Mouse (Mus musculus) heart, embryonic 10.5 days (tissue): Measurements from ENCODE around the gene Lmo7. TPM values are rescaled to one million over a fixed set of nuclear protein-coding genes. Genes with fewer than 3 reads are reported as not detected.

ENCODE experiments used
- DNase-seq: peaks from one replicate; pipeline ENCODE4 v3.0.0-alpha.2; 2017; ENCODE audit warnings: low spot score
- H3K27ac ChIP-seq: fragments of 300-500 bp; sonication (generic); 2 replicates; pipeline ENCODE4 v1.5.1; 2016; ENCODE audit warnings: mild to moderate bottlenecking
- H3K27me3 ChIP-seq: fragments of 300-500 bp; sonication (generic); 2 replicates; pipeline ENCODE4 v1.6.1; 2016; ENCODE audit warnings: mild to moderate bottlenecking; ENCODE audit not compliant: poor library complexity, insufficient read depth, severe bottlenecking
- H3K36me3 ChIP-seq: fragments of 300-500 bp; sonication (generic); 2 replicates; pipeline ENCODE4 v1.6.1; 2016; ENCODE audit warnings: mild to moderate bottlenecking, moderate library complexity
- H3K4me1 ChIP-seq: fragments of 300-500 bp; sonication (generic); 2 replicates; pipeline ENCODE4 v1.6.1; 2016; ENCODE audit warnings: mild to moderate bottlenecking
- H3K4me3 ChIP-seq: fragments of 300-500 bp; sonication (generic); 2 replicates; pipeline ENCODE4 v1.5.1; 2016; ENCODE audit warnings: mild to moderate bottlenecking, moderate library complexity
- H3K9me3 ChIP-seq: fragments of 300-500 bp; sonication (generic); 2 replicates; pipeline ENCODE4 v1.6.1; 2016; ENCODE audit warnings: mild to moderate bottlenecking, moderate library complexity
- WGBS: fragments of 180-500 bp; shearing (Covaris S2); methylation state at CpG from one replicate; pipeline ENCODE4 v1.1.7; 2016; 5-methylcytosine and 5-hydroxymethylcytosine counted together
- polyA plus RNA-seq: library from polyadenylated mRNA; unstranded; fragments of >200 nt; fragmentation: Nextera tagmentation; extraction: Ambion mirVana; gene quantifications from 2 replicates; pipeline ENCODE4 v1.2.1, GENCODE M21; 2016

The Lmo7 gene
- polyA plus RNA-seq, 1 experiment from 2014 or later, result 79.4 TPM

DNA sequence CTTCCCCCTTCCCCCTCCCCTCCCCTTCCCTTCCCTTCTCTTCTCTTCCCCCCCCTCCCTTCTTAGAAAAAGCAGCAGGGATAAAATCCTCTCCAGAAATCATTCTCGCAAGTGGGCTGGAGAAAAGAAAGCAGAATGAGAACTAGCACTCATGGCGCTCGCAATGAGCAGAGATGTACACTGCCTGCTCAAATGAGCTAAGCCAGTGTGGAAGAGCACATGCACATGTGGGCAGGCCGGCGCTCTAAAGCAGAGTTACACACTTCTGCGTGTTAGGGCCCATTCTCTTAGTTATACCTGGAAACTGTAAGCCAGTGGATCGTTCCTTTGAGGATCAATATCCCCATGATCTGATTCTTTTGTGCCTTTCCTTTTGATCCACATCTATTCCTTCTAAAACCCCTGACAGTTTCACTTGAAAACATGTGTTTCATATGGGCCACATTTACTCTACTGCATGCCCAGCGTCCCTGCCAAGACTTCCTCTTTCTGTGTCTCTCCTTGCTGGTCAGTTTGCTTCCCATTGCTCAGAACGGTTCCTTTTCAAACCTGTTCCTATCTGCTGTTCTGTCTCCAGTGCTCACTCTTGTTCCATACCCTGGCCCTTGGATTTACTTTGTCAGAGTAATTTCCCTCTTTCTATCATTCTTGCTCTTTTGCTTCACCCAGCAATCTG lies 224.2 kb downstream of the Lmo7 start:
- no peak overlapping the region for H3K27ac ChIP-seq
- H3K27me3 ChIP-seq, result no peaks in the 10 kb centered on the region
- H3K4me3 ChIP-seq, result no peak overlapping the region
- no peaks in the 10 kb centered on the region for H3K36me3 ChIP-seq
- no peaks in the 10 kb centered on the region for H3K4me1 ChIP-seq
- no peak for DNase-seq
- no peaks in the 10 kb centered on the region for H3K9me3 ChIP-seq
- 80% methylated on average over 9 of the region's 9 CpGs for WGBS

- Histone ChIP-seq H3K27ac (no peak overlapping the region), H3K27me3 (no peaks in the 10 kb centered on the region), H3K4me1 (no peaks in the 10 kb centered on the region), H3K4me3 (no peak overlapping the region), H3K36me3 (no peaks in the 10 kb centered on the region), H3K9me3 (no peaks in the 10 kb centered on the region)
- 76% methylated on average over 6 of the region's 6 CpGs for WGBS
- no peak for DNase-seq
Measured at GRCm38 (mm10) chr14:101964381-101964780, 234.6 kb downstream of the Lmo7 start.

- H3K27ac ChIP-seq, result no peak overlapping the region
Measured at GRCm38 (mm10) chr14:101964956-101965355, 235.2 kb downstream of the Lmo7 start.

DNA sequence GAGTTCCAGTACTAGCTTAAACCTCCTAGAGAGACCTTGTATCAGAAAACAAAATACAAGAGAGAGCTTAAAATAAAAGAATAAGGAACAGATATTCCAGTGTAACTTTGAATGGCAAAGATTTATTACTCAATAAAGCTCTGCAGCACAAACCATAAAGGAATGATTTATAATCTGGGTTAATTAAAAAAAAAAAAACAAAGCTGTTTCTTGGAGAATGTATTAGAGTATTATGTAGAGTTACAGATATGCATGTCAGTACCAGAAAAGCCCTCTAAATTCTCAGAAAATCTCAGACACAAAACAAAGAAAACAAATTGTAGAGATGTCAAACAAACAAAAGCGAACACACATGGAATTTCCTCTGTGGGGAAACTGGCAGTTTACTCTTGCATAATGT lies 243.0 kb downstream of the Lmo7 start:
- no peak overlapping the region for H3K4me3 ChIP-seq
- no peak for DNase-seq
- WGBS, result 87% methylated on average over 1 of the region's 1 CpGs
- no peaks in the 10 kb centered on the region for H3K9me3 ChIP-seq
- no peaks in the 10 kb centered on the region for H3K36me3 ChIP-seq
- H3K4me1 ChIP-seq, result no peaks in the 10 kb centered on the region
- H3K27me3 ChIP-seq, result no peaks in the 10 kb centered on the region
- H3K27ac ChIP-seq, result no peak overlapping the region

More at GRCm38 (mm10) chr14:101964956-101965355, 235.2 kb downstream of the Lmo7 start:
- H3K4me1 ChIP-seq, result no peaks in the 10 kb centered on the region
- DNase-seq, result no peak
- H3K36me3 ChIP-seq, result no peaks in the 10 kb centered on the region
- H3K4me3 ChIP-seq, result no peak overlapping the region
- no peaks in the 10 kb centered on the region for H3K27me3 ChIP-seq
- H3K9me3 ChIP-seq, result no peaks in the 10 kb centered on the region
- WGBS, result 76% methylated on average over 1 of the region's 1 CpGs

- Histone ChIP-seq H3K4me1 (no peaks in the 10 kb centered on the region), H3K9me3 (no peaks in the 10 kb centered on the region), H3K4me3 (no peak overlapping the region), H3K27me3 (no peaks in the 10 kb centered on the region), H3K36me3 (no peaks in the 10 kb centered on the region), H3K27ac (no peak overlapping the region)
- WGBS, result 64% methylated on average over 6 of the region's 6 CpGs
- DNase-seq, result no peak
Measured at GRCm38 (mm10) chr14:101973171-101973570, 243.4 kb downstream of the Lmo7 start.

DNA sequence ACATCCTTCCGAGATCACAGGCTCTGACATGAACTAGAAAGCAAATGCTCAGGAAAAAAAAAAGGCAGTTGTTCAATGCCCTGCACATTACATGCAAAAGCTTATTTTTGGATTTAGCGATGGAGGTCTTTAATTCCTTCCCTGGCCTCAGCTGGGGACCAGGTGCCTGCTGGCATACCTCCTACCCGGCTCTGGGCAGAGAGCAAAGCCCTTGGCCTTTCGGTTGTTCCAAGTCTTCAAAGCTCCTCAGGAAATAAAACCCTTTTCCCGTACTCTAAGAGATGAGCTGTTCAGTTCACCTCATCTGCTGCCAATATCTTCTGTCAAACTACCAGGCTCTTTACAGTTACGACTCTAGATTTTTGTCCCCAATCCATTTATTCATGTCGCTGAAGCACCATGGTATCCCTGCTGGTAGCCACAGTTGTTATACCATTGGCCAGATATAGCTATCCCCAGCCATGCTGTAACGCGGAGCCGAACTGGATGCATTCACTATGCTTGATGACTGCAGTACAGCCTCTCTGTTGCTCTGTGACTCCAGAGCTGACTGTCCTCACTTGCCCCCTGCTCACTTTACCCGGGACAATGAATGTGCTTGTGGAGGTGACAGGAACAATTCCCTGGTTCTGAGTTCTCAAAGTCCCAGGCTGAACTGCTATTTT lies 246.4 kb downstream of the Lmo7 start:
- Histone ChIP-seq H3K36me3 (no peaks in the 10 kb centered on the region), H3K4me1 (no peaks in the 10 kb centered on the region), H3K27me3 (no peaks in the 10 kb centered on the region), H3K4me3 (no peak overlapping the region), H3K27ac (no peak overlapping the region), H3K9me3 (no peaks in the 10 kb centered on the region)
- 83% methylated on average over 11 of the region's 11 CpGs for WGBS
- no peak for DNase-seq

Other genes starting within 250 kb of the Lmo7 start
- 13.7 and 20.4 TPM in 2 replicates for gene Tbc1d4, start 120.8 kb upstream of the Lmo7 start, polyA plus RNA-seq
- 83.6 and 84.6 TPM in 2 replicates for gene Commd6, start 89.3 kb upstream of the Lmo7 start, polyA plus RNA-seq
- gene Uchl3, start 76.0 kb upstream of the Lmo7 start, polyA plus RNA-seq, result 128 and 157 TPM in 2 replicates
- 1.6 and 2.2 TPM in 2 replicates for gene Gm9922, start 143 bp upstream of the Lmo7 start, polyA plus RNA-seq